Comparison of ENCODE assay signal across 7 mouse cellular contexts in the genomic region with DNA sequence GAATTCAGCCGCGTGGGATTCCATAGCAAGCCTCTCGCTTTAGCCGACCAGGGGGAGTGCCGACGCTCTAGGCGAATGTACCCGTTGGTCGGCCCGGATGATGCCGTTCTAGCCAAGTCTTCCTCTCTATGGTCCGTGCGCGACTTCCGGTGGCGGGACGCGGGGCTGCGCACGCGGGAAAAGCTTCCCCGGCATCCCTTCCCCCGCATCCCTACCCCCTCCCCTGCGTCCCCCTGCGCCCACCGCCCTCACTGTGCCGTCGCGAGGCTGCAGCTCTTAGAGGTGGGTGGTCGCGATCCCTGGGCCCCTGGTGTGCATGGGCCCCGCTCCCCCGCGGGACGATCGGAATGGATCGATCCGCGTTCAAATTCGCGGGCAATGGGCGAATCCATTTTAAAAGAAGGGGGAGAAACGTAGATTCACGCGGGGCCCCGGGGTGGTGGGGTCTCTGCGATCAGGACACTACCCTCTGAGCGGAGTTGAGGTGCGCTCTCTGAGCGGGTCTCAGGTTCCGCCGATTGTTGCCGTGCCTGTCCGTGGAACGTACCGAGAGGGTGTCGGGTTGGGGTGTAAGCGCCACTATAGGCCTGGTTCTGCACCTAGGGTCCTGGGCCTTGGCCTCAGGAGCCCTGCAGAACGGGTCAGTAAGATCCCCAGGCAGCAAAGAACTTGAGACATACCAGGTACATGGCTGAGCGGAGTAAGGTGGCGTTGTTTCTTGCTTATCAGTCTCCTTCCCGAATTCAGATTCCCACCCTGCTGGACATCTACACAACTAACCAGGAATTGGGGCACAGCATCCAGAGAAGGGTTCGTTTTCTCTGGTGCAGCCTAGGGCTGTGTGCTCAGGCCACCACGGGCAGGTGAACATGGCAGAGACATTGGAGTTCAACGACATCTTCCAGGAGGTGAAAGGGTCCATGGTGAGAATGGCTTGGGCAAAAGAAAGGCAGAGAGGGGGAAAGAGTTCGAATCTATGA. TPM values are rescaled to one million over a fixed set of nuclear protein-coding genes. Genes with fewer than 3 reads are reported as not detected.
DNase-seq lines count a peak whose midpoint lies in the region; ATAC-seq lines count a peak whose summit lies in the region.

TSS of gene Ssrp1 (plus strand) at position 188 of the 980 bp plus-strand sequence.
TSS of gene P2rx3 (minus strand) at position 416 of the 980 bp plus-strand sequence.

- intact Hi-C loops in gastrocnemius, postnatal 36 days (cut with DNase I), result no loop called here

- peak within 1 kb of the TSS; percentile 95 for H3K9ac ChIP-seq in intestine, embryonic 16.5 days (ENCODE audit: low read depth, low read length)
- peak within 1 kb of the TSS; percentile 92 for H3K9ac ChIP-seq in midbrain, embryonic 12.5 days (replicated peaks)

- H3K4me3 ChIP-seq in intestine, embryonic 16.5 days (ENCODE audit: low read length), result peak within 1 kb of the TSS; percentile 81
- peak within 1 kb of the TSS; percentile 74 for H3K4me3 ChIP-seq in limb, embryonic 10.5 days
- peak within 1 kb of the TSS; percentile 79 for H3K4me3 ChIP-seq in midbrain, embryonic 12.5 days

- no peaks in the 10 kb centered on the region for H3K27me3 ChIP-seq in intestine, embryonic 16.5 days (replicated peaks; ENCODE audit: control insufficient read depth, insufficient read depth, low read length)
- no peaks in the 10 kb centered on the region for H3K27me3 ChIP-seq in limb, embryonic 10.5 days (ENCODE audit: low read depth, poor library complexity, severe bottlenecking)
- no peaks in the 10 kb centered on the region; the same call in 1 of the 2 replicates for H3K27me3 ChIP-seq in midbrain, embryonic 12.5 days

- DNase-seq in adrenal gland, postnatal 10 days, result peak; percentile 94
- peak; percentile 90 for DNase-seq in embryo, embryonic 11.5 days (ENCODE audit: low read depth, low spot score)
- peak; percentile 85 to 86 for DNase-seq in gastrocnemius, postnatal 36 days
- peak; percentile 96 for DNase-seq in limb, embryonic 10.5 days (ENCODE audit: low spot score)
- DNase-seq in skeletal muscle tissue, adult 2 months (ENCODE audit: low read depth, low spot score), result peak; percentile 76

- H3K27ac ChIP-seq in intestine, embryonic 16.5 days (ENCODE audit: low read length), result peak within 1 kb of the TSS; percentile 81
- peak within 1 kb of the TSS; percentile 98 for H3K27ac ChIP-seq in limb, embryonic 10.5 days
- peak within 1 kb of the TSS; percentile 77 for H3K27ac ChIP-seq in midbrain, embryonic 12.5 days (replicated peaks)

- no peaks in the 10 kb centered on the region for H3K9me3 ChIP-seq in intestine, embryonic 16.5 days (ENCODE audit: control insufficient read depth, low read length)
- H3K9me3 ChIP-seq in limb, embryonic 10.5 days (replicated peaks), result no peaks in the 10 kb centered on the region
- H3K9me3 ChIP-seq in midbrain, embryonic 12.5 days, result no peaks in the 10 kb centered on the region

- peak; percentile 96 for ATAC-seq in intestine, embryonic 16.5 days
- ATAC-seq in midbrain, embryonic 12.5 days (ENCODE audit: low FRiP score, low read depth), result peak; percentile 96

- 1% methylated on average over 66 of the region's 66 CpGs for whole genome bisulfite sequencing in intestine, embryonic 16.5 days
- WGBS in limb, embryonic 10.5 days, result 1% methylated on average over 66 of the region's 66 CpGs
- under 1% methylated on average over 66 of the region's 66 CpGs for WGBS in midbrain, embryonic 12.5 days

- peaks cover 7% of the 10 kb centered on the region for H3K4me1 ChIP-seq in intestine, embryonic 16.5 days (ENCODE audit: control insufficient read depth, insufficient read depth, low read length)
- peaks cover 15% of the 10 kb centered on the region; the same call in 1 of the 2 replicates for H3K4me1 ChIP-seq in limb, embryonic 10.5 days
- H3K4me1 ChIP-seq in midbrain, embryonic 12.5 days, result peaks cover 18% of the 10 kb centered on the region

- H3K4me2 ChIP-seq in intestine, embryonic 16.5 days (ENCODE audit: low read depth, low read length), result peak within 1 kb of the TSS; percentile 68
- peak within 1 kb of the TSS; percentile 77 for H3K4me2 ChIP-seq in midbrain, embryonic 12.5 days (replicated peaks)

- H3K36me3 ChIP-seq in intestine, embryonic 16.5 days (ENCODE audit: control insufficient read depth, insufficient read depth, low read length), result peaks cover 26% of the 10 kb centered on the region
- H3K36me3 ChIP-seq in limb, embryonic 10.5 days, result peaks cover 37% of the 10 kb centered on the region
- H3K36me3 ChIP-seq in midbrain, embryonic 12.5 days, result peaks cover 37% of the 10 kb centered on the region

RNA-seq across cellular contexts. Expression of gene Ssrp1, which starts in this region (rescaled TPM):
- total RNA-seq in adrenal gland, postnatal 10 days (2021), result 100 to 1,000 TPM; 111 to 125 TPM
- 10 to 100 TPM; 24.4 to 28.3 TPM for total RNA-seq in gastrocnemius, postnatal 36 days (2021)
- 212 and 244 TPM in 2 replicates for polyA plus RNA-seq in intestine, embryonic 16.5 days (2015; fragmentation: Nextera tagmentation; extraction: Ambion mirVana)
- polyA plus RNA-seq in limb, embryonic 10.5 days (2016; fragmentation: Nextera tagmentation; extraction: Ambion mirVana), result 421 and 433 TPM in 2 replicates
- polyA plus RNA-seq in midbrain, embryonic 12.5 days (2016; fragmentation: Nextera tagmentation; extraction: Ambion mirVana), result 261 and 262 TPM in 2 replicates

RNA-seq across cellular contexts. Expression of gene P2rx3, which starts in this region (rescaled TPM):
- 1 to 10 TPM in 1 of 2 experiments, under 1 TPM in 1; 0.66 to 1.0 TPM for total RNA-seq in adrenal gland, postnatal 10 days (2021)
- under 1 TPM; 0.57 to 0.69 TPM for total RNA-seq in gastrocnemius, postnatal 36 days (2021)
- polyA plus RNA-seq in intestine, embryonic 16.5 days (2015; fragmentation: Nextera tagmentation; extraction: Ambion mirVana), result 1.1 and 1.3 TPM in 2 replicates
- polyA plus RNA-seq in limb, embryonic 10.5 days (2016; fragmentation: Nextera tagmentation; extraction: Ambion mirVana), result 2.1 and 2.8 TPM in 2 replicates
- polyA plus RNA-seq in midbrain, embryonic 12.5 days (2016; fragmentation: Nextera tagmentation; extraction: Ambion mirVana), result 3.2 and 4.1 TPM in 2 replicates

Comparison
In these comparisons a context has a peak if more than half of its experiments do, and no peak if none do; other contexts are left out.
1. Peak in every context shown above with its lines: DNase-seq, ATAC-seq, H3K4me3 ChIP-seq and H3K27ac ChIP-seq.